Mouse (Mus musculus) B cell, adult (primary cell): ENCODE data around the gene Fads2. TPM values are rescaled to one million over a fixed set of nuclear protein-coding genes. Genes with fewer than 3 reads are reported as not detected.

ENCODE experiments used
- total RNA-seq: library from RNA; stranded (reverse); gene quantifications from 4 replicates; pipeline ENCODE4 v1.2.4, GENCODE M21; 2023; ENCODE audit not compliant: inconsistent age

Fads2 gene
- 0.51 to 1.4 TPM (median 0.86 TPM) in 4 replicates for total RNA-seq

GRCm38 (mm10) chr19:10101341-10102053, at the start of gene Fads2:
Gene Fads2, minus strand, starts transcription at chr19:10101746.

GRCm38 (mm10) chr19:10041388-10042148, 60.0 kb downstream of the Fads2 start, which contains the start of gene Fads3:
Gene Fads3, plus strand, starts transcription at chr19:10041569.

Other genes starting within 250 kb of the Fads2 start
- 34.7 to 42.7 TPM (median 40.1 TPM) in 4 replicates for gene Incenp, start 202.2 kb downstream of the Fads2 start, total RNA-seq
- gene Fth1, start 121.1 kb downstream of the Fads2 start, total RNA-seq = 2,198 to 2,406 TPM (median 2,302 TPM) in 4 replicates
- not detected in 4 replicates for gene Best1, start 100.1 kb downstream of the Fads2 start, total RNA-seq
- 0.90 to 1.8 TPM (median 1.1 TPM) in 4 replicates for gene Rab3il1, start 100.1 kb downstream of the Fads2 start, total RNA-seq
- 0.32 to 1.5 TPM (median 1.0 TPM) in 4 replicates for gene Fads3, start 60.2 kb downstream of the Fads2 start, total RNA-seq
- 3.8 to 6.3 TPM (median 4.6 TPM) in 4 replicates for gene Fads1, start 81.1 kb upstream of the Fads2 start, total RNA-seq
- 92.7 to 120 TPM (median 101 TPM) in 4 replicates for gene Tmem258, start 102.3 kb upstream of the Fads2 start, total RNA-seq
- gene Fen1, start 102.4 kb upstream of the Fads2 start, total RNA-seq = 26.0 to 35.4 TPM (median 32.3 TPM) in 4 replicates
- 0.13 to 0.18 TPM (median 0.16 TPM) in 3 of 4 replicates, not detected in the other for gene Myrf, start 139.0 kb upstream of the Fads2 start, total RNA-seq
- gene Dagla, start 203.1 kb upstream of the Fads2 start, total RNA-seq = 0.10 TPM in 1 of 4 replicates, not detected in the others